Mouse (Mus musculus) C2C12 (cell line): Measurements from ENCODE around the gene Shisal1. TPM values are rescaled to one million over a fixed set of nuclear protein-coding genes. Genes with fewer than 3 reads are reported as not detected.

ENCODE experiments used
- H3K27me3 ChIP-seq: one replicate; pipeline ENCODE4 v1.6.1; 2011; ENCODE audit not compliant: control insufficient read depth, insufficient read depth, insufficient read length
- H3K36me3 ChIP-seq: one replicate; pipeline ENCODE4 v1.6.1; 2011; ENCODE audit not compliant: control insufficient read depth, insufficient read depth
- H3K4me3 ChIP-seq: one replicate; pipeline ENCODE4 v1.5.1; 2011; ENCODE audit warnings: mild to moderate bottlenecking, control low read depth; ENCODE audit not compliant: poor library complexity, insufficient read depth, severe bottlenecking
- H3K79me2 ChIP-seq: one replicate; pipeline ENCODE4 v1.6.1; 2011; ENCODE audit not compliant: control insufficient read depth, insufficient read depth
- H3K79me3 ChIP-seq: one replicate; pipeline ENCODE4 v1.6.1; 2011; ENCODE audit warnings: low read depth, control low read depth
- H3ac ChIP-seq: one replicate; pipeline ENCODE3; 2011; ENCODE audit warnings: low read depth; ENCODE audit not compliant: control insufficient read depth, insufficient read length
- CEBPB ChIP-seq: IDR thresholded peaks from one replicate; pipeline ENCODE4 v1.6.1; 2011; ENCODE audit warnings: low read depth, mild to moderate bottlenecking, control low read depth, moderate library complexity
- CTCF ChIP-seq: IDR thresholded peaks from one replicate; pipeline ENCODE4 v1.5.1; 2011; ENCODE audit not compliant: control insufficient read depth, insufficient read depth, insufficient read length
- FOSL1 ChIP-seq: IDR thresholded peaks from one replicate; pipeline ENCODE4 v1.8.0; 2011; ENCODE audit warnings: mild to moderate bottlenecking, low read length; ENCODE audit not compliant: poor library complexity, insufficient read depth, severe bottlenecking
- MAX ChIP-seq: IDR thresholded peaks from one replicate; pipeline ENCODE4 v1.6.1; 2011; ENCODE audit warnings: mild to moderate bottlenecking, control low read depth
- MYOD1 ChIP-seq: IDR thresholded peaks from one replicate; pipeline ENCODE4 v1.6.1; 2011; ENCODE audit warnings: low read depth; ENCODE audit not compliant: control insufficient read depth, insufficient read length
- MYOG ChIP-seq: IDR thresholded peaks from one replicate; pipeline ENCODE4 v1.6.1; 2011; ENCODE audit not compliant: control insufficient read depth, insufficient read length; ENCODE audit errors: extremely low read depth
- USF1 ChIP-seq: IDR thresholded peaks from one replicate; pipeline ENCODE4 v1.6.1; 2011; ENCODE audit warnings: low read depth, mild to moderate bottlenecking, control low read depth, moderate library complexity
- polyA plus RNA-seq: library from polyadenylated mRNA; unstranded; fragments of >200 nt; fragmentation: generic; extraction: Trizol; gene quantifications from one replicate; pipeline ENCODE4 v1.2.1, GENCODE M21; 2012; ENCODE audit warnings: missing spikeins

Shisal1 gene
- polyA plus RNA-seq, 1 experiment, result not detected

DNA sequence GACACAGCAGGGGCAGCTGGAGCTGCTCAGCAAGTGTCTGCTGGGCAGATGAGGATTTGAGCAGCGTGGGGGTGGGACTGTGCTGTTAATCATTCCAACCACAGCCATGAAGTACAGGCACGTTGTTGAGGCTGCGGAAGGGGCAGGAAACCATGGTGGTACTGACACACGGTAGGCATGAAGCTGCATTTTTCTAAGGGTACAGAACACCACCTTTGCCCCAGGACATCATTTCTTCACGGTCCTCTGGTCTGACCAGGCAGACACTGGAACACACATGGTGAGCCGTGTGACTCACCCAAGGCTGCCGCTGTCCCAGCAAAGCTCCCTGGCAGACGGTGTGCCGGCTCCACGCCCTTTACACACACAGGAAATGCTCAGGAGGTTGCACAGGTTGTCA, 66.7 kb downstream of the Shisal1 start:
- no peaks in the 10 kb centered on the region for H3K27me3 ChIP-seq
- TF ChIP-seq CEBPB (no peak), FOSL1 (no peak)
- no peaks in the 10 kb centered on the region for H3K36me3 ChIP-seq
- no peaks in the 10 kb centered on the region for H3K79me3 ChIP-seq
- no peak overlapping the region for H3K4me3 ChIP-seq
- H3K79me2 ChIP-seq, result no peaks in the 10 kb centered on the region
- no peak overlapping the region for H3ac ChIP-seq

DNA sequence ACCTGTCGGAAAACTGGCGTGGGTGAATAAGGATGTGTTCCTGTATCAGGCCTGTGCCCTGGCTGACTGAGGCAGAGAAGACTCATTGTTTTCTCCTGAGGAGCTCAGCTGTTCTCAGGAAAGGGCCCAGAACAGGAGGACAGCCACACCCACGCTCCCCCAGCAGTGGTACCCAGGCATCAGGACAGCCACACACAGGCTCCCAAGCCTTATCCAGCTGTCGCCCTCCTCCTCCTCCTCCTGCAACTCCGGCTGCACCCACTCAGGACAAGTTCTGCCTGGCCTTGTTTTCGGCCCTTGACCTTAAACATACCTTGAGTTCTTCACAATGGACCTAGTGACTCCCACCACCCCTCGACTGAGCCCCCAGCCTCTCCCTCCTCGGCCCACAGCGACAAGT, 68.2 kb downstream of the Shisal1 start:
- Histone ChIP-seq H3K79me3 (no peaks in the 10 kb centered on the region), H3K79me2 (no peaks in the 10 kb centered on the region), H3K36me3 (no peaks in the 10 kb centered on the region), H3K4me3 (no peak overlapping the region), H3K27me3 (no peaks in the 10 kb centered on the region), H3ac (no peak overlapping the region)
- TF ChIP-seq CEBPB (no peak), MAX (no peak), FOSL1 (no peak), MYOG (no peak), MYOD1 (no peak), USF1 (no peak), CTCF (no peak)

DNA sequence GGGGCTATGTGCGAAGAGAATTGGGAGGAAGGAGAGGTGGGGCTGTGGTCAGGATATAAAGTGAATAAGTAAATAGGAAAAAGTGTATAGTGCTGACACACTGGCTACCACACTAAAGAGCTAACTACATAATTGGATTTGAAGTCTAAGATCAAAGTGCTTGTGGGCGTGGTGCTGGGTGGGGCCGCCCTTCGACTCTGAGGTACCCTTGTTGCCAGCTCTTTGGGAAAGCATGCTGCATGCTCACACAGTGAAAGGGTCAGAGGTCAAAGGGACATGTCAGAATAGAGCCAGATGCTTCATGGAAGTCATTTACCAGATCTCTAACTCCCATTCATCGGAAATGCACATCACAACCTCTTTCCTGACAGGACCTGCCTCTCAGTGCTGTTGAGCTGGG, 74.1 kb downstream of the Shisal1 start:
- TF ChIP-seq MYOD1, result no peak
- TF ChIP-seq CEBPB, result no peak
- Histone ChIP-seq H3K79me3 (no peaks in the 10 kb centered on the region), H3K27me3 (no peaks in the 10 kb centered on the region), H3K79me2 (no peaks in the 10 kb centered on the region), H3K4me3 (no peak overlapping the region), H3K36me3 (no peaks in the 10 kb centered on the region), H3ac (no peak overlapping the region)

GRCm38 (mm10) chr15:84367402-84367801, 79.5 kb downstream of the Shisal1 start:
- Histone ChIP-seq H3K79me2 (no peaks in the 10 kb centered on the region), H3ac (no peak overlapping the region), H3K36me3 (no peaks in the 10 kb centered on the region), H3K79me3 (no peaks in the 10 kb centered on the region), H3K27me3 (no peaks in the 10 kb centered on the region), H3K4me3 (no peak overlapping the region)
- TF ChIP-seq CEBPB, result no peak
- TF ChIP-seq MYOG, result no peak
- TF ChIP-seq MYOD1, result no peak
- TF ChIP-seq CTCF, result no peak

- Histone ChIP-seq H3K79me2 (no peaks in the 10 kb centered on the region), H3K27me3 (no peaks in the 10 kb centered on the region), H3ac (no peak overlapping the region), H3K36me3 (no peaks in the 10 kb centered on the region), H3K4me3 (no peak overlapping the region), H3K79me3 (no peaks in the 10 kb centered on the region)
- TF ChIP-seq MYOG (no peak), USF1 (no peak), MYOD1 (no peak), CTCF (no peak)
Measured at GRCm38 (mm10) chr15:84366574-84366989, 80.3 kb downstream of the Shisal1 start.

DNA sequence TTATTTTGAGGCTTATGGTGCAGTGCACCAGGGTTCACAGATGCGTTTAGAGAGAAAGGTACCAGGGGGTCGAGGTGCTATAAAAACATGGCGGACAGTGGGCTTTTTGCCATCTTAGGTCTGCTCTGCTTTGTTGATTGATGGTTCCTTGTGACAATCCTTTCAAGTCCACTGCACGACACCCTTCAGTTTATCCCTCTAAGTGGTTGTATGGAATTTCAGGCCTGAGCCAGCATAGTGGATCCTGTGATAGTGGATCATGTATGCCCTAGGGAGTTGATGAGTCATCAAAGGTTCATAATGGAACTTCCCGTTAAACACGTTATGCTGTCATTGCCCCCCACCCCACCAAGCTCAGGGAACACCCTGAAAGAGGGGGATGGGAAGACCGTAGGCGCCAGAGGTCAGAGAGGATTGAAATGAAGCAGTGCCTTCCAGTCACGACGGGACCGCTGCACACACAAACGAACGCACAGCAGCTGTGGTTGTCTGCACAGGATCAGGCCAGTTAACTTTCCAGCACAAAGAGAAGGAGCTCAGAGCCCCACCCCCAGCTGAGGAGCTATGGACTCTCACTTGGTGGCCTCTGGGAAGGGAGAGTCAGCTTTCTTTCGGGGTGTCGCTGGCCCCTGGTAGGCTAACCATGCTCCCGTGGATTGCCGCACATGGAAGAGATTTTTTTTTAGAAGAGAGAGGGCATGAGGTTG, 81.1 kb downstream of the Shisal1 start:
- Histone ChIP-seq H3ac (no peak overlapping the region), H3K36me3 (no peaks in the 10 kb centered on the region), H3K79me3 (no peaks in the 10 kb centered on the region), H3K79me2 (no peaks in the 10 kb centered on the region), H3K27me3 (no peaks in the 10 kb centered on the region), H3K4me3 (no peak overlapping the region)
- TF ChIP-seq FOSL1 (peak; percentile 49), CEBPB (no peak), MYOD1 (no peak)

GRCm38 (mm10) chr15:84364746-84365145, 82.2 kb downstream of the Shisal1 start:
- TF ChIP-seq USF1 (no peak), CTCF (no peak), FOSL1 (no peak), CEBPB (no peak), MAX (no peak), MYOD1 (no peak), MYOG (no peak)
- H3K79me3 ChIP-seq, result no peaks in the 10 kb centered on the region
- no peaks in the 10 kb centered on the region for H3K79me2 ChIP-seq
- no peak overlapping the region for H3K4me3 ChIP-seq
- H3ac ChIP-seq, result no peak overlapping the region
- no peaks in the 10 kb centered on the region for H3K27me3 ChIP-seq
- no peaks in the 10 kb centered on the region for H3K36me3 ChIP-seq
